Mouse (Mus musculus): ENCODE data around the gene Slc25a3.
A peak's percentile ranks its signal among the peaks of the same experiment; 100 is the strongest.

Gene Slc25a3

DNA sequence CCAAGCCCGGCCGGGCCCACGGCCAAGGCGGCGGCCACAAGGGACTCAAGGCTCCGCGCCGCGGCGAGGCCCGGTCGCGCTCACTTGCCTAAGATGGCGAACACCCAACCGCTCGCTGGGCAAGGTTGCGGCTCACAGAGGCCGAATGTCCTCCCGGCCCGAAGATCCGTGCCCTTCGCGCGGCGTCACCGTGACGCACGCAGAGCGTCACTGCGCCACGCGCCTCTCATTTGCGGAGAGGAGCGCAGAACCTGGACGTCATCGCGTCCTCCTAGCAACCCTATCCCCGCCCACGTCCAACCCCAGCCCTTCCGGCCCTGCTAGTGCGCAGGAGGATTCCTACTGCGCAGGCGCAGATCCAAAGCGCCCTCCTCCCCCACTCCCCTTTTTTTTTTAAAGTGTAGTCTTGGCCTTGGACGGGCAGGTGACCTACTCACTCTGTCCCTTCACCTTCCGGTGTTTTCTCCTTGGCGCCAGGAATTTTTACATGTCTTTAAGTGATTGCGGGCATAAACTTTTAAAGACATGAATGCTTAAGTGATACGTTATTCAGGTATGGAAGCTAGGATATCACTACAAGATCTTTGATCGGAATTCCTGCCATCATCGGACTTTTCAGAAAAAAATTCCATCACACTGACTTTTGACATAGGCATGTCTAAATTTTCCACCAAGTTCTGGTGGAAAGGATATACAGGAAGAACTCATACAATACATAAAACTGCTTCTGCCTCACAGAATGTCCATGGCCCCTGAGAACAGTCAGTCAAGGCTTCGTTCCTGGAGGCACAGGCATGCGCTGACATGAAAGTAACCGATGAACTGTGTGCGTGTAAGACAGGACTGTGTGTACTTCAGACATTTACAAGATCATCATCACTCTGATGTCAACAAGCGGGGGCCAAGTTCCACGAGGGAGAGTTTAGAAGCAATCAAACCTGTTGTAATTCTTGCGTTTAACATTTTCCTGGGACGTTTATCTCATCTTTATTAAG lies at the start of gene Slc25a3:
TSS of gene Slc25a3 (minus strand) at position 232 of the 995 bp plus-strand sequence.
- DNase-seq = peak; percentile 96 to 97

- no peak for DNase-seq
Observed at GRCm38 (mm10) chr10:91172329-91173100, 48.7 kb upstream of the Slc25a3 start.

- peak; percentile 87 to 88 for DNase-seq
Observed at GRCm38 (mm10) chr10:91171455-91172328, 47.8 kb upstream of the Slc25a3 start.

GRCm38 (mm10) chr10:91171041-91171440 lies 47.2 kb upstream of the Slc25a3 start:
- DNase-seq = peak in 1 of 2 experiments; percentile 50

DNA sequence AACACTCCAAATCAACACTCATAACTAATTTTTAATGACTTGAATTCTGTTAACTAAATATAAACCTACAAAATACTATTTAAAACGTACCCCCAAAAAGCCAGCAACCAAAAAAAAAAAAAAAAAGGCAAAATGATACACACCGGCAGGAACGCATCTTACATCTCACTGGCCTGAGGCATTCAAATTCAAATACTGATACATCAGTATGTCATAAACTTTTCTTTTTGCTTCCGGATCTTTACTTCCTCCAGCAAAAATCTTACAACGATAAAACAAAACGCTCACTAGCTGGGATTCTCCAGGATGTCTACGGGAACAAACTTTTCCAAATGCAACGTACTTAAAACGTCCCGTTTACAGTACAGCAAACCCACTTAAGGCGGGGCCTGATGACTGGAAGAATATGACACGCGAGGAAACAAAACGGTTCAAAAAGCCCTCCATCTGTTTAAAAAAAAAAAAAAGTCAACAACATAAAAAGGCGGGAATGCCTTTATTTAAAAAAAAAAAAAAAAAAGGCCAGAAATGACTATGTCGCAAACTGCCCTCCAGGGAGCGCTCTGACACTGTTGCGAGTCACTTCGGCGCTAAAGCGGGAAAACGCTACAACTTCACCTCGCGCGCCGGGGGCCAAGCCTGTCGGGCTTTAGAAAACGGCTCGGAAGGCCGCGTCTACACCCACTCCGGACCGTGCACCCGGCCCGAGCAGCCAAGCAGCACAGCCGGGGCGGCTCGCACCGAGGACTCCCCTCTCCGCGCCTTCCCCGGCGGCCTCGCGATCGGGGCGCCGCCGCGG lies 46.5 kb upstream of the Slc25a3 start:
- peak; percentile 70 to 79 for DNase-seq

GRCm38 (mm10) chr10:91169414-91170065 lies 45.7 kb upstream of the Slc25a3 start:
- no peak for DNase-seq

- DNase-seq = no peak
Observed at GRCm38 (mm10) chr10:91167352-91167751, 43.5 kb upstream of the Slc25a3 start.

DNA sequence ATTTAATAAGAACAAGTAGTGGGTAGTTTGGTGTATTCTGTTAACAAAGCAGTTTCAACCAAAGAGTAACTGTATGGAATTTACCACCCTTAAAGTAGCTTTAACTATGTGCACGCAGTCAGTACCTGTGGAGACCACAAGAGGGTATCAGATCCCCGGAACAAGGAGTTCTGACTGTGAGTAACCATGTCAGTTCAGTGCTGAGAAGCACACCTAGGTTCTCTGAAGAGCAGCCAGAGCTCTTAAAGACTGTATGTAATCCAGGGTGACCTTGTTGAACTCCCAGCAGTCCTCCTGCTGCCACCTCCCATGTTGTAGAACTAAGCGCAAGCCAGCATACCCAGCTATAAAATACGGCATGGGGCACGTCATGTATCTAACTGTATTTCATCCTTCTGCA lies 43.0 kb upstream of the Slc25a3 start:
- DNase-seq = peak; percentile 40 to 53

- no peak for DNase-seq
Observed at GRCm38 (mm10) chr10:91165850-91166249, 42.0 kb upstream of the Slc25a3 start.

GRCm38 (mm10) chr10:91164491-91164890 lies 40.6 kb upstream of the Slc25a3 start:
- DNase-seq = no peak

DNA sequence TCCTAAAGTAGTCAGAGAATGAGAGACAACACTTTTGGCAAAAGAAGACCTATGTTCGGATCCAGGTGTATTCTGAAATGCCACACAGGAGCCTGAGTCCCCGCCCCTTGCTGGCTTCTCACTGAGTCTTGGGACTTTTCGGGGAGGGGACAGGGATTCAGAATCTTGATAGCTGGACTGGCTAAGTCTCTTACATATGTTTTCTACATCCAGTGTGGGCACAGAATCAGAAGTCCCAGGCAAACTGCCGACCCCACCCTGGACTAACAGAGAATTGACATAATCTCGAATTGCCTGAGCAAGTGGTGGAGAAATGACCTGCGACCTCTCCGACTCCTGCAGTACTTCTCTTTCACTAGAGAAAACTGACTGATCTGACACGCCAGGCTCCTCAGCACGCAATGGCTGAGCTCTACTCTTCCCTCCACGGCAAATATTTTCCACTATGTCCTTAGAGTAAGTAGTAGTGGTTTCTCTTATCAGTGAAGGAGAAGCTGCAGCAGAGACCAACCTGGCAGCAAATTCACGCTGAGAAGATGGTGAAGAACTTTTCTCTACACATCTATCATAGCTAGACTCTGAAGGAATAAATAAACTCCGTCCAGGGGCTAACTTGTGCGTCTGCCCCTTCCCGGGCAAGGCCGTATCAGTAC lies 38.8 kb upstream of the Slc25a3 start:
- DNase-seq = no peak

GRCm38 (mm10) chr10:91162077-91162476 lies 38.2 kb upstream of the Slc25a3 start:
- DNase-seq = no peak

GRCm38 (mm10) chr10:91161006-91161405 lies 37.1 kb upstream of the Slc25a3 start:
- DNase-seq = no peak

- DNase-seq = no peak
Observed at GRCm38 (mm10) chr10:91158442-91158841, 34.6 kb upstream of the Slc25a3 start.

DNA sequence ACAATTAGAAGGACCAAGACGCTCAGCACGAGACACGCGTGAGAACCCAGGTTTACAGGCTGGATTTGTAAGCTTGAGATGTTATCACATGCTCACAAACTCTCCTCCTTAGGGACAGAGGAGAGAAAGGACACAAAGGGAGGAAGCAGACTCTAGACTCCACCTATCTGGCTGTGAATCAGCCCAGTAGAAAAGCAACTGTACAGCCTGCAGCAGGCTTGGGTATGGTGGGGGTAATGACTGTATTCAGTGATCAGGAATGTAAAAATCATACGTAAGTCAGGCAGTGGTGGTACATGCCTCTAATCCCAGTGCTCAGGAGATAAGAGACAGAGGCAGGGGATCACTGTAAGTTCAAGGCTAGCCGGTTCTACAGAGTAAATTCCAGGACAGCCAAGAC lies 32.5 kb upstream of the Slc25a3 start:
- DNase-seq = no peak

GRCm38 (mm10) chr10:91153894-91154503 lies 30.1 kb upstream of the Slc25a3 start:
- DNase-seq = no peak

- no peak for DNase-seq
Observed at GRCm38 (mm10) chr10:91145413-91145812, 21.6 kb upstream of the Slc25a3 start.

DNA sequence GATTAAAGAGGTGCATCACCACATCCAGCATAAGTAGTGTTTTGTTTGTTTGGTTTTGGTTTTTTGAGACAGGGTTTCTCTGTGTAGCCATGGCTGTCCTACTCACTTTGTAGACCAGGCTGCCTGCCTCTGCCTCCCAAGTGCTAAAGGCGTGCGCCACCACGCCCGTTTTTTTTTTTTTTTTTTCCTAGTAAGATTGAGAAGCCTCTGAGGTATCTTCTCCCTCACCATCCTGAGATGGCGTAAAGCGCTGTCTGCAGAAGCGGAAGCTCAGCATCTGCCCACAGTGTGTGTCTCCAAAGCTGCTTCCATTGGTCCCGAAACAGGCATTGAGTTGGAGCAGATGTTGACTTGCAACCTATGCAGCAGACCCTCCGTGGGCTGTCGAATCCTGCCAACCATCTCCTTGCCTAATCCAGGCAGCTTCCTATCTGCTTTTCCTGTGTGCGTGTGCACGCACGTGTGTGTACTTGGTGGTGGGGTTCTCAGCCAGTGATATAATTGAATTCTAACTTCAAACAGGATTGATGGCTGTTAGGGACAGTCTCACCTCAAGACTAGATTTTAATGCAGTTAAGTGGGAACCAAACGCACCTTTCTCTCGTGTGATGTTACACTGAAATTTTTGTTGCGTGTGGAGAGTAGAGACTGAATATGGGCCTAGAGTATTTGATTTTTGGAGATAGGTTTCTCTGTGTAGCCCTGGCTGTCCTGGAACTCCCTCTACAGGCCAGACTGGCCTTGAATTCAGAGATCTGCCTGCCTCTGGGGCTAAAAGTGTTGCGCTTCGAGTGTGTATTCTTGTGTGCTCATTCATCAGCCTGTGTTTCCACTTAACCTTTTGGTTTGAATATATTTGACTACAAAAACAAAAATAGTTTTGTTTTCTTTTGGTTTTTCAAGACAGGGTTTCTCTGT lies 19.7 kb upstream of the Slc25a3 start:
- DNase-seq = no peak

- no peak for DNase-seq
Observed at GRCm38 (mm10) chr10:91142654-91143191, 18.9 kb upstream of the Slc25a3 start.

Measured in thymus, adult 18-20 months (tissue).